Mouse (Mus musculus) heart, embryonic 15.5 days (tissue): ENCODE results near the gene Rnf135. TPM values are rescaled to one million over a fixed set of nuclear protein-coding genes. Genes with fewer than 3 reads are reported as not detected.
A peak's percentile ranks its signal among the peaks of the same experiment; 100 is the strongest.
"Not testable (repeated sequence)": the region's sequence is repeated elsewhere in the genome, so short reads cannot be mapped to it uniquely, and the experiment has no call there.

Source experiments
- ATAC-seq: fragments of 200-750 bp; cut with Nextera tagmentation; replicated peaks from 2 replicates; pipeline ENCODE4 v1.8.0; 2017; ENCODE audit warnings: low read depth, moderate TSS enrichment; ENCODE audit not compliant: insufficient number of reproducible peaks, insufficient read depth, low FRiP score
- H3K27ac ChIP-seq: fragments of 300-500 bp; sonication (generic); 2 replicates; pipeline ENCODE4 v1.5.1; 2015; ENCODE audit warnings: mild to moderate bottlenecking, inconsistent platforms
- H3K27me3 ChIP-seq: fragments of 300-500 bp; sonication (generic); 2 replicates; pipeline ENCODE4 v1.6.1; 2015; ENCODE audit warnings: inconsistent platforms
- H3K36me3 ChIP-seq: fragments of 300-500 bp; sonication (generic); 2 replicates; pipeline ENCODE4 v1.6.1; 2015; ENCODE audit warnings: mild to moderate bottlenecking, inconsistent platforms
- H3K4me1 ChIP-seq: fragments of 300-500 bp; sonication (generic); replicated peaks from 2 replicates; pipeline ENCODE4 v1.6.1; 2015; ENCODE audit warnings: inconsistent platforms
- H3K4me2 ChIP-seq: fragments of 300-500 bp; sonication (generic); 2 replicates; pipeline ENCODE4 v1.6.1; 2015; ENCODE audit warnings: inconsistent platforms, mild to moderate bottlenecking, moderate library complexity
- H3K4me3 ChIP-seq: fragments of 300-500 bp; sonication (generic); 2 replicates; pipeline ENCODE4 v1.5.1; 2015; ENCODE audit warnings: mild to moderate bottlenecking, inconsistent platforms
- H3K9ac ChIP-seq: fragments of 300-500 bp; sonication (generic); 2 replicates; pipeline ENCODE4 v1.6.1; 2015; ENCODE audit warnings: mild to moderate bottlenecking, inconsistent platforms
- H3K9me3 ChIP-seq: fragments of 300-500 bp; sonication (generic); replicated peaks from 2 replicates; pipeline ENCODE4 v1.6.1; 2016; ENCODE audit warnings: inconsistent platforms
- WGBS: fragments of 180-500 bp; shearing (Covaris S2); methylation state at CpG from one replicate; pipeline ENCODE4 v1.1.7; 2015; ENCODE audit warnings: mixed read lengths; 5-methylcytosine and 5-hydroxymethylcytosine counted together
- polyA plus RNA-seq: library from polyadenylated mRNA; unstranded; fragments of >200 nt; fragmentation: Nextera tagmentation; extraction: Ambion mirVana; gene quantifications from 2 replicates; pipeline ENCODE4 v1.2.1, GENCODE M21; 2015

Gene Rnf135
- polyA plus RNA-seq, 1 experiment from 2014 or later: 11.5 TPM

- H3K27ac ChIP-seq: no peak overlapping the region
- H3K36me3 ChIP-seq: peaks cover 4% of the 10 kb centered on the region; the same call in 1 of the 2 replicates
- ATAC-seq: no peak
- H3K4me2 ChIP-seq: no peak overlapping the region
- peaks cover 3% of the 10 kb centered on the region; the same call in 1 of the 2 replicates for H3K4me1 ChIP-seq
- H3K27me3 ChIP-seq: no peaks in the 10 kb centered on the region
- no peak overlapping the region for H3K9ac ChIP-seq
- no peak overlapping the region for H3K4me3 ChIP-seq
- H3K9me3 ChIP-seq: no peaks in the 10 kb centered on the region
- 77% methylated on average over 3 of the region's 3 CpGs for whole genome bisulfite sequencing
Measured at GRCm38 (mm10) chr11:80204037-80204436, 20.4 kb downstream of the Rnf135 start.

DNA sequence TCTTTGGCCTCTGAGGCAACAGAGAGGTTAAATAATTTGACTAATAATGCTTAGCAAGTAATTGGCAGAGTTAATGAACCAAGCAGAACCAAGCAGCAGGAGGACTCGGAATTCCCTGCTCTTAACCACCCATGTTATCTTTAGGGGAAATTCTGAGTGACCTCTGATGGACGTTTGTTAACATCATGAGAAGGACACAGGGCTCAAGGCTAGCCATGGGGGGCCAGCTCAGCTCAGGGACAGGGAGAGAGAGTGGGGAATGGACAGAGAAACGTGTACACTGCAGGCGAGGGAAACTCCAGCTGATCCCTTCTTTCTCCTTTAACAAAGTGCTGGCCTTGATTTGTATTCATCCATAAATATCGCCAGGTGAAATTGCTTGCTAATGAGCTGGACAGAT lies 21.3 kb downstream of the Rnf135 start:
- Histone ChIP-seq H3K9ac (no peak overlapping the region), H3K4me1 (peaks cover 3% of the 10 kb centered on the region), H3K9me3 (no peaks in the 10 kb centered on the region), H3K4me2 (no peak overlapping the region), H3K27ac (no peak overlapping the region), H3K27me3 (no peaks in the 10 kb centered on the region), H3K4me3 (no peak overlapping the region), H3K36me3 (no peaks in the 10 kb centered on the region)
- WGBS: 59% methylated on average over 5 of the region's 5 CpGs
- no peak for ATAC-seq

- Histone ChIP-seq H3K27ac (no peak overlapping the region), H3K4me3 (no peak overlapping the region), H3K9me3 (no peaks in the 10 kb centered on the region), H3K4me2 (no peak overlapping the region; the same call in 1 of the 2 replicates), H3K36me3 (no peaks in the 10 kb centered on the region), H3K9ac (no peak overlapping the region), H3K27me3 (no peaks in the 10 kb centered on the region), H3K4me1 (peaks cover 10% of the 10 kb centered on the region)
- no peak for ATAC-seq
- 34% methylated on average over 7 of the region's 7 CpGs for WGBS
Measured at GRCm38 (mm10) chr11:80208465-80208859, 24.8 kb downstream of the Rnf135 start.

- no peaks in the 10 kb centered on the region for H3K36me3 ChIP-seq
- H3K4me2 ChIP-seq: peak within 1 kb of the TSS; percentile 63
- ATAC-seq: peak; percentile 93
- peak within 1 kb of the TSS; percentile 98 for H3K27ac ChIP-seq
- H3K27me3 ChIP-seq: no peaks in the 10 kb centered on the region
- H3K4me3 ChIP-seq: peak within 1 kb of the TSS; percentile 98
- no peaks in the 10 kb centered on the region for H3K9me3 ChIP-seq
- peaks cover 10% of the 10 kb centered on the region for H3K4me1 ChIP-seq
- peak within 1 kb of the TSS; percentile 96 for H3K9ac ChIP-seq
- under 1% methylated on average over 78 of the region's 78 CpGs for WGBS
Measured at GRCm38 (mm10) chr11:80208860-80209800, 25.5 kb downstream of the Rnf135 start, which contains the start of gene Rhot1. Gene Rhot1 (plus strand): TSS chr11:80209019.

- peak overlapping the region; percentile 96 for H3K9ac ChIP-seq
Measured at GRCm38 (mm10) chr11:80210321-80210720, 26.7 kb downstream of the Rnf135 start.

GRCm38 (mm10) chr11:80212282-80212681 lies 28.6 kb downstream of the Rnf135 start:
- Histone ChIP-seq H3K27ac (no peak overlapping the region), H3K36me3 (no peaks in the 10 kb centered on the region), H3K4me3 (no peak overlapping the region), H3K9ac (no peak overlapping the region), H3K4me1 (peaks cover 10% of the 10 kb centered on the region), H3K9me3 (no peaks in the 10 kb centered on the region), H3K27me3 (no peaks in the 10 kb centered on the region), H3K4me2 (no peak overlapping the region)
- 88% methylated on average over 2 of the region's 2 CpGs for WGBS
- ATAC-seq: no peak

More at GRCm38 (mm10) chr11:80210321-80210720, 26.7 kb downstream of the Rnf135 start:
- Histone ChIP-seq H3K4me3 (peak overlapping the region; percentile 98), H3K4me1 (peaks cover 10% of the 10 kb centered on the region), H3K4me2 (peak overlapping the region; percentile 63), H3K9me3 (no peaks in the 10 kb centered on the region), H3K27me3 (no peaks in the 10 kb centered on the region), H3K36me3 (no peaks in the 10 kb centered on the region), H3K27ac (no peak overlapping the region)
- 40% methylated on average over 6 of the region's 6 CpGs for WGBS
- no peak for ATAC-seq

- Histone ChIP-seq H3K9ac (no peak overlapping the region), H3K9me3 (no peaks in the 10 kb centered on the region), H3K4me1 (peaks cover 6% of the 10 kb centered on the region), H3K4me3 (no peak overlapping the region), H3K27me3 (no peaks in the 10 kb centered on the region), H3K4me2 (no peak overlapping the region), H3K27ac (no peak overlapping the region), H3K36me3 (no peaks in the 10 kb centered on the region)
- no peak for ATAC-seq
- 87% methylated on average over 3 of the region's 3 CpGs for WGBS
Measured at GRCm38 (mm10) chr11:80215291-80215690, 31.6 kb downstream of the Rnf135 start.

DNA sequence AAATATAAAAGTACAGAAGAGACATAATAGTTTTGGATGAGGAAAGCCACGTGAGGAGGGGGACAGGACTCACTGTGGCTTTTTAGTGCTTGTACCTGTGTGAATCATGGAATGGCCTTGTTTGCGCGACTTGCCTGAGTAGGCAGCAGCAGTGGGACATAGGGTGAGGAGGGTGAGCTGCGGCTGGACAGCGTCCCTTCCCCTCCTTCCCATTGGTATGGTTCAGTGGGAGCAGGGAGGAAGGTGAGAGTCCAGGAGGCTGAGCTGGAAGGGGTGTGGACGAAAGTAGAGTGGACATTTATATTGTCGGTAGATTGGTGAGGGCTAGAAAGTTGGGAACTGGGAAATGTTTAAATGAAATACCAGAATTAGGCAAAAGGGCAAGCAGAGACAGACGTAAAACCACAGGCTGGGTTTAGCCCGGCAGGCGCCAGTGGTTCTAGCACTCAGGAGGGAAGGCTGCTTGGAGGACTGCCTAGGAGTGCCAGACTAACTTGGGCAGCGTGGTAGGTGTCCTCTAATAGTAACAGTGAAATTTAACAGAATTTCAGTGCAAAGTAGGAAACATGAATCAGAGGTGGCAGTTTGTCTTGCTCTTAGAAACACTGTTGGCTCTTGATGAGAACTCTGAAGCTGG lies 35.1 kb downstream of the Rnf135 start:
- 79% methylated on average over 11 of the region's 11 CpGs for WGBS
- Histone ChIP-seq H3K4me1 (no peaks in the 10 kb centered on the region), H3K9me3 (no peaks in the 10 kb centered on the region), H3K27ac (no peak overlapping the region), H3K4me2 (no peak overlapping the region), H3K36me3 (peaks cover 18% of the 10 kb centered on the region), H3K27me3 (no peaks in the 10 kb centered on the region), H3K9ac (no peak overlapping the region), H3K4me3 (no peak overlapping the region)
- ATAC-seq: no peak

DNA sequence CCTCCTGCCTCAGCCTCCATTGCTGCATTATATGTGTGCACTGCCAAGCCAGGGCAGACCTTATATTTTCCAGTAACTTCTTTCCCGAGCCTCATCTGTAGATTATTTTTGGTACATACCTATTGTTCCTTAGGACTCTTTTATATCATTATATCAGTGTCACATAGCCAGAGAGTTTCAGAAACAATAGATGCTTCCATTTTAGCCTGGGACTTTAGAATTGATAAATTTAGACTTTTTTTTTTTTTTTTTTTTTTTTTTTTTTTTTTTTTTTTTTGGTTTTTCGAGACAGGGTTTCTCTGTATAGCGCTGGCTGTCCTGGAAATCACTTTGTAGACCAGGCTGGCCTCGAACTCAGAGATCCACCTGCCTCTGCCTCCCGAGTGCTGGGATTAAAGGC lies 46.4 kb downstream of the Rnf135 start:
- not testable (repeated sequence) for ATAC-seq, H3K9ac ChIP-seq, H3K27me3 ChIP-seq, H3K4me1 ChIP-seq, H3K9me3 ChIP-seq, H3K4me2 ChIP-seq, H3K4me3 ChIP-seq, H3K27ac ChIP-seq
- 81% methylated on average over 4 of the region's 5 CpGs for WGBS
- peaks cover 44% of the 10 kb centered on the region for H3K36me3 ChIP-seq

DNA sequence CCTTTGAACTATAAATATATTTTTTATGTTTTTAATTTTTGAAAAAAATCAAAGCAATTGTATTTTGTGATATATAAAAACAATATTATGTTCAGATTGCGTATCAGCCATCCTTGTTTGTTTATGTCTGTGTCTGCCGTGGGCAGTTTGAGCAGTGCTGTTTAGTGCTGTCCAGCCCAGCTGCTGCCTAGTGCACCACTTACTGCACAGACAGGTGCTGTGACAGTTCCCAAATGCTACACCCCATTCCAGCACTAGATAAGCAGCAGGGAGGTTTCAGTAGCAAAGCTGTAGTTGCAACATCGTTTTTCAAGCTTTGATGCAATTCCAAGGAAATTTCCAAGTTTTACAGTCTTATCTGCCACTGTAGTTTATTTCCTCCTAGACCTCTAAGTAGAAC lies 53.6 kb downstream of the Rnf135 start:
- ATAC-seq: no peak
- no peaks in the 10 kb centered on the region for H3K27me3 ChIP-seq
- no peaks in the 10 kb centered on the region for H3K4me1 ChIP-seq
- no peak overlapping the region for H3K4me3 ChIP-seq
- H3K4me2 ChIP-seq: no peak overlapping the region
- WGBS: 60% methylated on average over 3 of the region's 3 CpGs
- peaks cover 45% of the 10 kb centered on the region for H3K36me3 ChIP-seq
- no peak overlapping the region for H3K27ac ChIP-seq
- no peaks in the 10 kb centered on the region for H3K9me3 ChIP-seq
- H3K9ac ChIP-seq: no peak overlapping the region

DNA sequence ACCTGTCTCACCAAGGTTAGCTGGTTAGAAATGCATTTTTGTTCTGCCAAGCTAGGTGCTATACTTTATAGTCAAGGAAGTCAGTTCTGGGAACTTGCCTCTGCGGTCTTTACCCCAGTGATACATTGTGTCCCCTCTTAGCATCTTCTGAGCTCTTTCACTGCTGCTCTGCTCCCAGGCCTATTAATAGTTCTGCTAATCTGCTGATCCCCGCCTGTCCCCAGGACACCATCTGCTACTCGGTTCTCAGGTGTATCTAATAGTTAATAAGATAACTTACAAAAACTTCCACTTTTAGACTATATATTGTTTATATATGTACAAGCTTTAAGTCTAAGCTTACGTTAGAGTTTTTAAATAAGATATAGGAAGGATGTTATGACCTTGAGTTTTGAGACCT lies 54.7 kb downstream of the Rnf135 start:
- WGBS: 59% methylated on average over 4 of the region's 4 CpGs
- H3K4me1 ChIP-seq: no peaks in the 10 kb centered on the region
- H3K27me3 ChIP-seq: no peaks in the 10 kb centered on the region
- H3K9ac ChIP-seq: no peak overlapping the region
- H3K36me3 ChIP-seq: peaks cover 46% of the 10 kb centered on the region
- no peaks in the 10 kb centered on the region for H3K9me3 ChIP-seq
- H3K4me3 ChIP-seq: no peak overlapping the region
- no peak for ATAC-seq
- no peak overlapping the region for H3K4me2 ChIP-seq
- H3K27ac ChIP-seq: no peak overlapping the region
